Mouse (Mus musculus) common myeloid progenitor, adult 5-6 weeks (primary cell): ENCODE measurements around the gene Dffb. TPM values are rescaled to one million over a fixed set of nuclear protein-coding genes. Genes with fewer than 3 reads are reported as not detected.

Experiments
- ATAC-seq: replicated peaks from 2 replicates; pipeline ENCODE4 v1.8.0; 2016; ENCODE audit warnings: low read depth, mild to moderate bottlenecking, moderate TSS enrichment, inconsistent platforms; ENCODE audit not compliant: poor library complexity, severe bottlenecking
- total RNA-seq: library from RNA; stranded (forward); fragments of 200-1000, 187-1606 nt; gene quantifications from 2 replicates; pipeline ENCODE4 v1.2.3, GENCODE M21; 2017

Dffb gene
- 9.7 and 11.6 TPM in 2 replicates for total RNA-seq

DNA sequence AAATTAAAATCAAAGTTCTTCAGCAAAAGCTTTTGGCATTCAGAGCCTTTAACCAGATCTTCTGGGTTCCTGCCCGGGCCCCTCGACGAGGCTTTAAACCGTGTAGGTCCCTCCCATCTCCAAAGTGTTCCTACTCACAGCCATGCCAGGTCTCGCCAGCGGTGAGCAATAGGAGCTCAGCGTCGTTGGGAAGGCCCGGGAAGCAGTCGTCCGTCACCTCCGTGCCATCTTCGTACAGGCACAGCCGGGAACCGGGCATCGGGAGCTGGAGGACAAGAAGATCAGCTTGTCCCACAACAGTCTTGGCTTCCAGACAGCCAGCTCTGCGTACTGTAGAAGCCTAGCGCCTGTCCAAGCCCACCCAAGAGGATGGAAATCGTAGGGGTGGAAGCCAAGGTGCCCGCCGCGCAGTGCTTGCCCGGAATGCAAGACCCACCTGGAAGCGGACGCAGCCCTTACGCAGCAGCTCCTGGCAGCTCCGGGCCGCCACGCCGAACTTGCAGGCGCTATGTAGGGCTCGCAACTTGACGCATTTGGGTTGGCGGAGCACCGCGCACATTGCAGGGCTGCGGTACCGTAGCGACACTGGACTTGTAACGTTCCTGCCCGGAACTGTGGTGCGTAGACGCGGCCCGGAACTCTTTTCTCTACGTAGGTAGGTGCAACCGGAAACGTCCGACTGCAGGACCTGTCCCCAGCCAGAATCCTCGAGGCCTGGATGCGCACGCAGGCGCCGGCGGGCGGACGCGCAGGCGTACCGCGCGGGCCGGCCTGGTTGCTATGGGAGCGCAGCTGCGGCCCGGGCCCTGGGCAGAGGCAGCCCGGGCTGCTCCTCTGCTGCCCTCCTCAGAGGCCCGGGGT, at the start of gene Dffb, which contains the start of gene Cep104:
TSS of gene Dffb (minus strand) at position 696 of the 861 bp plus-strand sequence.
TSS of gene Cep104 (plus strand) at position 764 of the 861 bp plus-strand sequence.
- ATAC-seq, result peak; percentile 87

- peak; percentile 63 for ATAC-seq
These were observed 49.1 kb upstream of the Dffb start for GRCm38 (mm10) chr4:154023754-154024601.

DNA sequence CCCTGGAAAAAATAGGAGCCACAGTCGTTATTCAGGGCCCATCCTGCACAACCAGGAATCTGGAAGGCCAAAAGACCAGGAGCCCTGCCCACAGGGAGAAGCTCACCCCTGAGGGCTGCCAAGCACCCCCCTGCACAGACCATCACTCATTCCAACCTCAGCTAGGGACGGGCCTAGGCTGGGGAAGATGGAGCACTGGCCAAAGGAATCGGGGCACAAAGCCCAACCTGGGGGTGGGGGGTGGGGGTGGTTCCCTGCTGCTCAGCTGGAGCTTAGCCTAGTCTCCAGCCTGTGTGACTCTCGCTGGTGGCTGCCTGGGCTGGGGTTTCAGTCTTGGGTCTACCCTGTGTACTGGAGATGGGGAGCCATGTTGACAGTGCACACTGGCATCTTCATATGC, 47.9 kb upstream of the Dffb start:
- ATAC-seq, result no peak

- ATAC-seq, result no peak
These were observed 47.5 kb upstream of the Dffb start for GRCm38 (mm10) chr4:154022407-154022806.

DNA sequence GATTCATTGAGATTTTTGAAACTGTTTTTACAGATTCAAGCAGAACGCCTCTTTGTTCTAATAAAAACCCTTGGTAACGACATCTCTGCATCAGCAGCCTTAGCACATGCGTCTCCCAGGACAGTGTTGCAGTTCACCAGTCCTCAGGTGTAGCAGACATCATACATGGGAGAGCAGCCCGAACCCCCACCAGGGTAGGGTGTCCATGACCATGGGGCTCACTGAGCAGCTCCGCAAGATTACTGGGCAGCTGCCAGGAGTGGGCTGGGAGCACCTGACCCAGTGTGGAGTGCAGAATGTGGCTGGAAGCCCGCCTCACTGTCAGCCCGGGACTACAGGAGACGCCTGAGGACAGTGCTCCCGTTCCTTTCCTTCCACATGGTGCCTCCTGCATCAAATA, 46.5 kb upstream of the Dffb start:
- ATAC-seq, result no peak

DNA sequence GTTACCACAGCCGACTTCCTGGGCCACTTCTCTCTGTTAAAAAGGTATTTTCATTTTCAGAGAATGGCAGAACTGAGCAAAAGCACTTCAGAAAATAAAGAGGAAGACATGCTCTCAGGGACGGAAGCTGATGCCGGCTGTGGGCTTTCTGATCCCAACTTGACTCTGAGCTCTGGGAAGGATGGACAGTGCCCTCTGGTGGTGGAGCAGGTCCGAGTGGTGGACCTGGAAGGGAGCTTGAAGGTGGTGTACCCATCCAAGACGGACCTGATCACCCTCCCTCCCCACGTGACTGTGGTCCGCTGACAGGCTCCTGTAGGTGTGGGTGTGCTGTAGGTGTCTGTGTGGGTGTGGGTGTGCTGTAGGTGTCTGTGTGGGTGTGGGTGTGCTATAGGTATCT, 44.6 kb upstream of the Dffb start:
- ATAC-seq, result peak; percentile 40

DNA sequence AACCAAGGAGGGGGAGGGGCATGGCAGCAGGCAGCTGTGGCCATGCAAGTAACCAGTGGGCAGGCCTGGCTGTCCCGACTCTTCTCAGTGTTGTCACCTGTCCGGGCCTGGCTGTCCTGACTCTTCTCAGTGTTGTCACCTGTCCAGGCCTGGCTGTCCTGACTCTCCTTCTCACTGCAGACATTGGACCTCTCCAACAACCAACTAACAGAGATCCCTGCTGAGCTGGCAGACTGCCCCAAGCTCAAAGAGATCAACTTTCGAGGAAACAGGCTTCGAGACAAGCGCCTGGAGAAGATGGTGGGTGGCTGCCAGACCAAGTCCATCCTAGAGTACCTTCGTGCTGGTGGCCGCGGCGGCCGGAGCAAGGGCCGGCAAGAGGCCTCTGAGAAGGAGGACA, 40.5 kb upstream of the Dffb start:
- ATAC-seq, result no peak

DNA sequence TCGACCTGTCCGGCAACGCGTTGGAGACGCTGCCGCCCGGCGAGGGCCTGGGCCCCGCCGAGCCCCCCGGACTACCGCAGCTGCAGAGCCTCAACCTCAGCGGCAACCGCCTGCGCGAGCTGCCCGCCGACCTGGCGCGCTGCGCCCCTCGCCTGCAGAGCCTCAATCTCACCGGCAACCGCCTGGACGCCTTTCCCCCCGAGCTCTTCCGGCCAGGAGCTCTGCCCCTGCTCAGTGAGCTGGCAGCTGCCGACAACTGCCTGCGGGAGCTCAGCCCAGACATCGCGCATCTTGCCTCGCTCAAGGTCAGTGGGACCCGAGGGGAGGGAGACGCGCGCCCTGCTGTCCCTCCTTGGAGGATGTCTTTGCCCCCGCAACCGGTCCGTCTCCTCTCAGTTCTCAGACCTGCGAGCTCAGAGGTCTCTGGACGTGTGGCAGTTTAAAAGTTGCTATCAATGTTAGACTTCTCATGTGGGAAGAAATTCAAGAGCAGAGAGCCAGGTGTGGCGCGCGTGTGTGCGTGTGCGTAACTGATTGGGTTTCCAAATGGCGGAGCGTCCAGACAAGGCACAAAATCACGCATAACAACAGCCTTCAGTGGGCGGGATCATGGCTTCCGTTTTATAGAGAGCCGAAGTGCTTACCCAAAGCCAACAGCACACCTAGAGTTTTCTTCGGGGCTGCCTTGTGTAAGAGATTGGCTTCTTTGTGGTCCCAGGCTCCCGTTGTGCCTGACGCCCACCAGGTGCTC, 37.4 kb upstream of the Dffb start:
- ATAC-seq, result peak; percentile 37

DNA sequence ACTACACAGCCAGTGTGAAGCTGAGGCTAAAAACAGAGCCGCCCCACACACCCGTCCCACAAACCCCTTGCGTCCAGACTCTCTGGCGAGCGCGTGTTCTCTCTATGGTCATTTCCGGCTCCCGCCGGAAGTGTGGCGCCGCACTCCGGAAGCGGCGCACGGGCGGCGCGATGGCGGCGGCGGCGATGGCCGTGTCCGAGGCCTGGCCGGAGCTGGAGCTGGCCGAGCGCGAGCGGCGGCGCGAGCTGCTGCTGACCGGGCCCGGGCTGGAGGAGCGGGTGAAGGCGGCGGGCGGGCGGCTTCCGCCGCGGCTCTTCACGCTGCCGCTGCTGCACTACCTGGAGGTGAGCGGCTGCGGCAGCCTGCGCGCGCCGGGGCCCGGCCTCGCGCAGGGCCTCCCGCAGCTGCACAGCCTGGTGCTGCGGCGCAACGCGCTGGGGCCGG, 36.7 kb upstream of the Dffb start, which contains the start of gene Lrrc47:
TSS of gene Lrrc47 (plus strand) at position 86 of the 444 bp plus-strand sequence.
- peak; percentile 92 for ATAC-seq

DNA sequence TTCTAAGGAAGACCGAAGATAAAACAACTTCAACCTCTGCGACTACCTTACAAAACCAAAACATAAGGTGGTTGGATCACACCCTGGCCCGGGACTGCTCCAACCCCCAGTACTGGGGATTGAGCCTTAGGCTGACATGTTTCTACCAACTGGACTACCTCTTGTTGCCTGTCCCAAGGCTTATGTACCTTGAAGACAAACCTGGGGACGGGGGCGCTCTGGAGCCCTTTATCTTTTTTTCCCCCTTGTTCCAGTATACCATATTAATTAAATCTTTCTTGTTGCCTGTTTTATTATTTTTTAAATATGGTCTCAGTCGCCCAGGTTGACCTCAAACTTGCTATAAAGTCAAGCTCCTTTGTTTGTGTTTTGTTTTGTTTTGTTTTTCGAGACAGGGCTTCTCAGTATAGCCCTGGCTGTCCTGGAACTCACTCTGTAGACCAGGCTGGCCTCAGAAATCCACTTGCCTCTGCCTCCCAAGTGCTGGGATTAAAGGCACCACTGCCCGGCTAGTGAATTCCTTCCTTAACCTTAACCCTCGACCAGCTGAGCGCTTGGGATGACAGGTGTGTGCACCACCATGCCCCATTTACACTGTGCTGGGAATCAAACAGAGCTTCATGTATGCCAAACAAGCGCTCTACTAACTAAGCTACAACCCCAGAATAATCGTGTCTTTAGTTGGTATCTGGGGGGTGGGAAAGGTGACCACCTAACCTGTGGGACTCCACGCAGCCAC, 36.1 kb upstream of the Dffb start:
- ATAC-seq, result no peak

GRCm38 (mm10) chr4:154007759-154008158, 32.8 kb upstream of the Dffb start:
- ATAC-seq, result no peak

- ATAC-seq, result no peak
These were observed 31.3 kb upstream of the Dffb start for GRCm38 (mm10) chr4:154006264-154006663.

DNA sequence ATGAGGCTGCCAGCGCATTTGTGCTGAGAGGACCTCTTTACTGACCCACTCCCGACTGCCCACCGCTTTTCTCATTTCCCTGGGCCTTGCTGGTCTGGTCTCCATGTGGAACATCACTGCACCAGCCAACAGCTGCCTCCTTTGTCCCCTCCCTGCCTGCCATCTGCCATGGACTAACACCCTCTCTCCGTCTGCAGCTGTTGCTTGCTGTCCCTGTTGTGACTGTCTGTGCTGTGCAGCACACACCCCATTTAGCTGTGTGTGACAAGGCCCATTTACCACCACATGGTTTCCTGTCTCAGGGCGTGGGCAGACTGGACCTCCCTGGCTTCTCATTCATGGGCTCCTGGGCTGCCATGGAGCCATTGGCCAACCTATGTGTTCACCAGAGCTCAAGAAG, 30.6 kb upstream of the Dffb start:
- no peak for ATAC-seq

DNA sequence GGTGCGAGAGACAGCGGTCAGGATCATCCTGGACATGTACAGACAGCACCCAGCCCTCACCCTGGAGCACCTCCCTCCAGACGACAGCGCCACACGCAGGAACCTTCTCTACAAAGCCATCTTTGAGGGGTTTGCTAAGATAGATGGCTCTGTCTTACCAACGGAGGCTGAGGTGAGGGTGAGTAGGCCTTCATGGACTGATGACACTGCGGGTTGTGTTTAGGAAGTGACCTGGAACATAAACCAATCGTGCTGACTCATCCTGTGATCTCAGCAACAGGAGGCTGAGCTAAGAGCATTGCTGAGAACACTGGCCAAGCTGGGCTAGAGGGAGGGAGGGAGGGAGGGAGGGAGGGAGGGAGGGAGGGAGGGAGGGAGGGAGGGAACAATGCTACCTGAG, 18.6 kb upstream of the Dffb start:
- no peak for ATAC-seq

DNA sequence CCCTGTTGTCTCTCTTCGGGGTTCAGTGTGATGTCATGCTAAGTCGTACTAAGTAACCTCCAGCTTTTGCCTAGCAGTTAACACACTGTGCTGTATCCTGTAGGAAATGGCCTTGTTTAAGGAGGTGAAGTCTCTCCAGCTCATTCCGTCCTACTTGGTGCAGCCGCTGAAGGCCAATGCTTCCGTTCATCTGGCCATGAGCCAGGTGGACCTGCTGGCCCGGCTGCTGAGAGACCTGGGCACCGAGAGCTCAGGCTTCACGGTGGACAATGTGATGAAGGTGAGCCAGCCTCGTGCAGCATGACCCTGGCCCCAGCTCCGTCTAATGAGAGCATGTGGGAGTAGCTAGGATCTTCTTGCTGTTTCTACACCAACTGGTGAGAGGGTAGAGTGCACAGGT, 17.8 kb upstream of the Dffb start:
- no peak for ATAC-seq

DNA sequence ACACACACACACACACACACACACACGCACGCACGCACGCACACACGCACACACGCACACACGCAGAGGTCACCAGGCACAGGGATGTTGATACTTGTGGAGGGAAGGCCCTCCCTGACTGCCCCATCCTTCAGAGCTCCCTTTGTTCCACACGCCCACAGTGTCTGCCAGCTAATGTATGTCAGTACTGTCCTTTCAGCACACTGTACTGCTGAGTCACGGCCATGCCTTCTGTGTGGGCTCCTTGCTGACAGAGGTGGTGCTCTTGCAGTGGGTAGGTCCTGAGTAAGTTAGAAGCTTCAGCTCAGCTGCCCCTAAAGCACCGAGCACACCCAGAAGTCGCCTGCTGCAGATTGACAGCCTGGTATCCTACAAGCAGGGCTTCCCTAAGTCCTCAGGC, 5.5 kb upstream of the Dffb start:
- no peak for ATAC-seq

GRCm38 (mm10) chr4:153979243-153979642, 4.3 kb upstream of the Dffb start:
- ATAC-seq, result no peak

GRCm38 (mm10) chr4:153975768-153976167, 842 bp upstream of the Dffb start:
- ATAC-seq, result peak; percentile 66

- ATAC-seq, result peak; percentile 24
These were observed 351 bp upstream of the Dffb start for GRCm38 (mm10) chr4:153975292-153975662.

- no peak for ATAC-seq
These were observed 6.9 kb downstream of the Dffb start for GRCm38 (mm10) chr4:153968063-153968462.
